Mouse (Mus musculus) liver, embryonic 13.5 days (tissue): ENCODE data around the gene Slc38a6. TPM values are rescaled to one million over a fixed set of nuclear protein-coding genes. Genes with fewer than 3 reads are reported as not detected.

ENCODE experiments used
- ATAC-seq: fragments of 200-750 bp; cut with Nextera tagmentation; 2 replicates; pipeline ENCODE4 v1.8.0; 2017; ENCODE audit warnings: low read depth, mild to moderate bottlenecking, moderate number of reproducible peaks, moderate library complexity
- DNase-seq: peaks from one replicate; pipeline ENCODE4 v3.0.0; 2022
- H3K27ac ChIP-seq: fragments of 300-500 bp; sonication (generic); 2 replicates; pipeline ENCODE4 v1.5.1; 2015; ENCODE audit warnings: moderate library complexity, mild to moderate bottlenecking, inconsistent platforms
- H3K27me3 ChIP-seq: fragments of 300-500 bp; sonication (generic); 2 replicates; pipeline ENCODE4 v1.6.1; 2015; ENCODE audit warnings: mild to moderate bottlenecking, inconsistent platforms
- H3K36me3 ChIP-seq: fragments of 300-500 bp; sonication (generic); 2 replicates; pipeline ENCODE4 v1.6.1; 2015; ENCODE audit warnings: mild to moderate bottlenecking, inconsistent platforms
- H3K4me1 ChIP-seq: fragments of 300-500 bp; sonication (generic); replicated peaks from 2 replicates; pipeline ENCODE4 v1.6.1; 2015; ENCODE audit warnings: inconsistent platforms
- H3K4me2 ChIP-seq: fragments of 300-500 bp; sonication (generic); 2 replicates; pipeline ENCODE4 v1.6.1; 2015; ENCODE audit warnings: inconsistent platforms, mild to moderate bottlenecking, moderate library complexity
- H3K4me3 ChIP-seq: fragments of 300-500 bp; sonication (generic); replicated peaks from 2 replicates; pipeline ENCODE4 v1.5.1; 2015; ENCODE audit warnings: mild to moderate bottlenecking, inconsistent platforms
- H3K9ac ChIP-seq: fragments of 300-500 bp; sonication (generic); 2 replicates; pipeline ENCODE4 v1.6.1; 2015; ENCODE audit warnings: mild to moderate bottlenecking, inconsistent platforms
- H3K9me3 ChIP-seq: fragments of 300-500 bp; sonication (generic); replicated peaks from 2 replicates; pipeline ENCODE4 v1.6.1; 2016; ENCODE audit warnings: inconsistent platforms
- whole genome bisulfite sequencing: fragments of 180-500 bp; shearing (Covaris S2); methylation state at CpG from one replicate; pipeline ENCODE4 v1.1.7; 2015; ENCODE audit not compliant: insufficient replicate concordance; 5-methylcytosine and 5-hydroxymethylcytosine counted together
- polyA plus RNA-seq: library from polyadenylated mRNA; unstranded; fragments of >200 nt; fragmentation: Nextera tagmentation; extraction: Ambion mirVana; gene quantifications from 2 replicates; pipeline ENCODE4 v1.2.1, GENCODE M21; 2015

Slc38a6 gene
- polyA plus RNA-seq, 1 experiment from 2014 or later: 2.6 TPM

DNA sequence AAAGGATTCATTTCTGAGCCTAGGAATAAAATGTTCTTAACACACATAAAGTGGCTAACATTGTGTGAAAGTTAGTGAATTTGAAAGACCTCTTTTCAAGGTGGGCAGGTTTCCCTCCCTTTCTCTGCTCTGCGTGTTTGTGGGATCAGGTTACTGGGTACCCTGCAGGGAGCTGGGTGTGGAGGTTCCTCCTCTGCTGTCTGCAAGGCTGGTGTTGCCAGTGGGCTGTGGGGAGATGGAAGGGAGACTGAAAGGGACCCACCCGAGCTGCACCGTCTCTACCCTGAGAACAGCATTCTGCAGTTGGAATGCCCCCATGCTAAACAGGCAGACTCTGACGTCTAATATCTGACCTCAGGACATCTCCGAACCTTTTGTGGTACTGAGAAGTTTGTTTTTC is 70.7 kb downstream of the Slc38a6 start:
- Histone ChIP-seq H3K27me3 (no peaks in the 10 kb centered on the region), H3K9me3 (no peaks in the 10 kb centered on the region), H3K4me3 (no peak overlapping the region), H3K27ac (no peak overlapping the region), H3K4me2 (no peak overlapping the region), H3K36me3 (no peaks in the 10 kb centered on the region), H3K9ac (no peak overlapping the region), H3K4me1 (no peaks in the 10 kb centered on the region)
- 60% methylated on average over 5 of the region's 5 CpGs for WGBS
- ATAC-seq: no peak
- no peak for DNase-seq

DNA sequence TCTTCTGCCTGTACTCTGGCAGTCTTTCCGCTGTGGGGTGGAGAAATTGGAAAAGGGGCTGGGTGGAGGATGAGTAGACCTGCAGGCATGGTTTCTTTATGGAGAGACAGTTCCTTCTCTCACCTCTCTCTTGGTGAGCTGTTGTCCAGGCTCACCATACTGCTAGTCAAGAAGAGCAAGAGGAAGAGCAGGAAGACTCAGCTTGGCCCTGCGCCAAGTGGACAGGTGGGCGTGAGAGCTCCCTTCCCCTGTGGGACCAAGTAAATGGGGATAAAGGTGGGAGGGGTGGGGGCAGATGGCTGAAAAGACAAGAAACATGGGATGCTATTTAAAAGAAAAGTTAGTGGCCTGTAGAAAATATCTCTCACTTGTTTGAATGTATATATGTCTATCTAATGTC is 71.2 kb downstream of the Slc38a6 start:
- Histone ChIP-seq H3K27me3 (no peaks in the 10 kb centered on the region), H3K4me2 (no peak overlapping the region), H3K36me3 (no peaks in the 10 kb centered on the region), H3K9me3 (no peaks in the 10 kb centered on the region), H3K4me1 (no peaks in the 10 kb centered on the region), H3K9ac (no peak overlapping the region), H3K4me3 (no peak overlapping the region), H3K27ac (no peak overlapping the region)
- 84% methylated on average over 3 of the region's 3 CpGs for WGBS
- ATAC-seq (no peak), DNase-seq (no peak)

DNA sequence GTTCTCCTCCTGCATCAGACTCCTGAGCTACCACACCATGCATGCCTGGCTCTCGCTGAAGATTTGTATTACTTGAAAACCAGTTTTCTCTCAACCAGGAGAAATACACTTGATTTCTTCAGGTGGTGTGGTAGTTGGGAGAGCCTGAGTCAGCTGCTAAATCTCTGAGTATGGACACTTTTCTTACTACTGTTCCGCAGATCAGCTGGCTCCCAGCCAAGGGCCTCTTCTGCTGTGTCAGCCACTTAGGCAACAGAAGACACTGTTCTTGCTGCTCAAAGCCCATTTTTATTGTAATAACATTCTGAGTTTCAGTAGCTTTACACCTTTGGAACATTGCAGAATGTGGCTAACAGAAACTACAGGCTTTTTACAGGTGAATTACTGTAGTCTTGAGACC is 72.1 kb downstream of the Slc38a6 start:
- Histone ChIP-seq H3K4me3 (no peak overlapping the region), H3K9ac (no peak overlapping the region), H3K4me1 (peaks cover 4% of the 10 kb centered on the region; the same call in 1 of the 2 replicates), H3K27me3 (no peaks in the 10 kb centered on the region), H3K9me3 (no peaks in the 10 kb centered on the region), H3K36me3 (no peaks in the 10 kb centered on the region), H3K27ac (no peak overlapping the region), H3K4me2 (no peak overlapping the region)
- no peak for ATAC-seq
- 73% methylated on average over 2 of the region's 2 CpGs for WGBS
- no peak for DNase-seq

DNA sequence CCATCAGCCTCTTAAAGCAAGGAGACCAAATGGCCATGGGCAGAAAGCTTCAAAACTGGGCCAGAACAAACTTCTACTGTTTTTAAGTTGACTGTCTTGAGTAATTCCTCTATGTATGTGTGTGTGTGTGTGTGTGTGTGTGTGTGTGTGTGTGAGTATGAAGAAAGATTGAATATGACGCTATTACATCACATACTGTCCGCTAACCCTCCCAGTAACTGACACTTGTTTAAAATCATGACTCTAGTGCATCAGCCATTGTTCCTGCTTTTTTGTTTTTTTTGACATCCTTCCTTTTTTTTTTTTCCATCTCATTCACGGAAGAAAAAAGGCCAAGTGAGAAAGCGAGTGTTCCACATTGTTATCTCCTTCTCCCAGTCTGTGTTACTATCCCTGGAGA is 72.9 kb downstream of the Slc38a6 start:
- WGBS: 38% methylated on average over 4 of the region's 4 CpGs
- ATAC-seq (no peak), DNase-seq (no peak)
- no peak overlapping the region for H3K27ac ChIP-seq
- H3K4me1 ChIP-seq: peaks cover 4% of the 10 kb centered on the region; the same call in 1 of the 2 replicates
- H3K27me3 ChIP-seq: no peaks in the 10 kb centered on the region
- H3K36me3 ChIP-seq: no peaks in the 10 kb centered on the region
- H3K4me2 ChIP-seq: no peak overlapping the region
- H3K9me3 ChIP-seq: no peaks in the 10 kb centered on the region
- no peak overlapping the region for H3K9ac ChIP-seq
- no peak overlapping the region for H3K4me3 ChIP-seq

DNA sequence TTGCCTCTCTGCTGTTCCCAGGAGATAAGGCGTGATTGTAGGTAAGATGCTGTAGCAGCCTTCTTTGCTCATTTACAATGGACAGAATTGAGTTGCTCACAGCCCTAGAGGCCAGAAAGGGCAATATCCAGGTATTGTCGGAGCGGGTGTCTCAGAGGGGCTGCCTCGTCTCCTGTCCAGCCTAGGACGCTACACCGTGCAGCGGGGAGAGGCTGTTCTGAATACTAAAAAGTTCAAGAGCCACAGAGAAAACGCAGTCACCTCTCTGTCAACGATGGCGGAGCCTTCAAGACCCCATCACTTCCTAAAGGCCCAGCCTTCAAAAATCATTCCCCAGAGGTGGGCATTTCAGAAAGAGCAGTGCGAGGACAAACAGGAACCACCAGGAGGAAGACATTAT is 74.6 kb downstream of the Slc38a6 start:
- H3K9ac ChIP-seq: no peak overlapping the region
- H3K4me1 ChIP-seq: peaks cover 4% of the 10 kb centered on the region; the same call in 1 of the 2 replicates
- H3K27ac ChIP-seq: no peak overlapping the region
- H3K4me2 ChIP-seq: no peak overlapping the region
- no peaks in the 10 kb centered on the region for H3K9me3 ChIP-seq
- no peak for DNase-seq
- H3K27me3 ChIP-seq: no peaks in the 10 kb centered on the region
- H3K36me3 ChIP-seq: no peaks in the 10 kb centered on the region
- no peak overlapping the region for H3K4me3 ChIP-seq
- no peak for ATAC-seq
- WGBS: 70% methylated on average over 11 of the region's 11 CpGs

DNA sequence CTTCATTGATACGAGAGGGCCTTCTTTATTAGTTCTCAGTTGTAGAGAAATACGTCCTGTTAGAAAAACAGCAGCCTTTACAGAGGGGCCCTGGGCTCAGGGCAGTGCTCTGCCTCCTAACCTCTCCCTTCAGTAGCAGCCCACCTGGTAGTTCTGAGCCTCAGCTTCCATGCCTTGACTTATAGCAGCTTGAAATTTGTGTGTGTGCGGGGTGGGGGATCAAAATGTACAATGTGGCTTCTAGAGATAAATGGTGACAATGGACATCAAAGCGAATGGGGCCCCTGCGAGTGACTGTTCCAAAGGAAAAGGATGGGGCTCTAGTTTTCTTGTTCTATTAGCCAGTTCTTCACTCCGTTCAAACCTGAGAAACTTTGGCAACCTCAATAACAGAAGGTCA is 76.8 kb downstream of the Slc38a6 start:
- 53% methylated on average over 6 of the region's 6 CpGs for WGBS
- Histone ChIP-seq H3K27me3 (no peaks in the 10 kb centered on the region), H3K9ac (no peak overlapping the region), H3K4me3 (no peak overlapping the region), H3K27ac (no peak overlapping the region), H3K9me3 (no peaks in the 10 kb centered on the region), H3K36me3 (no peaks in the 10 kb centered on the region), H3K4me1 (peaks cover 4% of the 10 kb centered on the region; the same call in 1 of the 2 replicates), H3K4me2 (no peak overlapping the region)
- DNase-seq (no peak), ATAC-seq (no peak)

DNA sequence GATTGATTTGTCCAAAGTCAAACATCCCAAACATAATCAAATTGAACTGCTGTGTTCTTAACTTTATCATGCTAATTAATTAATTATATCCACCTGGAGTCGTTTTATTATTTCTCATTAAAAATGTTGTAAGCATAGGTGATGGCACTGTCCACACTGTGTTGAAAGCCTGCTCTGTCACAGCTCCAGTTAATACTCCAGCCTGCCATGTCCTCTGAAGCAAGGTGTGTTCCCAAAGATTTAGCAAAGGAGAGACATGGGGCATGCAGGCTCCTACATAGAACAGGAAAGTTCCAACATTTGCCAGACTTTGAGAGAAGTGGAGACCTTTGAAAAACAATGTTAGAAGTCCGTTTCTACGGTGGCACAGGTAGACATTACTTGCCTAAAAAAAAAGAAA is 77.4 kb downstream of the Slc38a6 start:
- no peak for ATAC-seq

DNA sequence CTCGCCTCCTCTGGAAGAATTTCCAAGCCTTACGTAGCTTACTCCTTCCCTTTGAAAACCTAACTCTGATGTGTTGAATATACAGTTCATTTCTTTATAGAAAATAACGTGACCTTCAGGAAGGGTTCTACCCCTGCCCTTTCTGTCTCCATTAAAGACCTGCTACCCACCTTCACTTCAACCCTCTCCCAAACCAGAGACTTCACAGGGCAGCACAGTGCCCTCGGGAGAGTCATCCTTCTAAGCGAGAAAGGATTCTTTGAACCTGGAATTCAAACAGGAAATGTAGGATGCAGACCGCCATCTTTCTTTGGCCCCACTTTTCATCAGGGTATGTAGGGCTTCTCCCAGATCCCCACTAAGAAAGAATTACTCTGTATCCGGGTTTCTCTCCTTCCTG is 80.0 kb downstream of the Slc38a6 start:
- Histone ChIP-seq H3K9ac (no peak overlapping the region), H3K36me3 (no peaks in the 10 kb centered on the region), H3K9me3 (no peaks in the 10 kb centered on the region), H3K27me3 (no peaks in the 10 kb centered on the region), H3K4me2 (no peak overlapping the region), H3K4me1 (peaks cover 4% of the 10 kb centered on the region; the same call in 1 of the 2 replicates), H3K4me3 (no peak overlapping the region), H3K27ac (no peak overlapping the region)
- DNase-seq (no peak), ATAC-seq (no peak)
- 60% methylated on average over 7 of the region's 7 CpGs for WGBS

More for the DNA sequence above, 77.4 kb downstream of the Slc38a6 start:
- Histone ChIP-seq H3K9ac (no peak overlapping the region), H3K27ac (no peak overlapping the region), H3K4me3 (no peak overlapping the region), H3K36me3 (no peaks in the 10 kb centered on the region), H3K4me1 (peaks cover 4% of the 10 kb centered on the region; the same call in 1 of the 2 replicates), H3K27me3 (no peaks in the 10 kb centered on the region), H3K4me2 (no peak overlapping the region), H3K9me3 (no peaks in the 10 kb centered on the region)
- WGBS: 74% methylated on average over 3 of the region's 3 CpGs
- DNase-seq: no peak

DNA sequence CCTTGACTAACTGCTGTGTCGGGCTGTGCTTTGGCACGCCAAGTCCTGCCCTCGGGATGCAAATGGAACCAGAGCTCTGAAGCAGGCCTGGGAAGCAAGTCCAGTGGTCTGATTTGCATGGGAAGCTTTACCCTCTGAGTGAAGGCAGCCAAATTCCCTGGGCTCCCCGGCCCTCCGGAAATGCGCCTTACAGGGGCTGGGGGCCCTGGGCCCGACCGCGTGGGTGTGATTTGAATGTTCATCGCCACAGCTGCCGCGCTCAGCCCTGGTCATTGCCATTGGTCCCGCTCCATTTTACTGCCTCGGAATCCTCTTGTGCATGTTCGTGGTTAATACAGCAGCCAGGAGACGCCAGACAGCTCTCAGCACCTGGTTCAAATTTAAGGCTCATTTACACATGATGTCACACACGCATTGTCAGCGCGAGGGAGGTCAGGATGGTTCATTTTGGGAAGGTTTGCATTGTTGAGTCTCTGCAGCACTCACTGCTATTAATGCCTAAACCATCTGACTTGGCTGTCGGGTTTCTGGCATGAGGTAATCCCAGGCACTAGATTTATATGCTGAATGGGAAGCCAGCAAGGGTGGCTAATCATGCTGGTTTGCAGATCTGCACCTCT is 81.0 kb downstream of the Slc38a6 start:
- Histone ChIP-seq H3K27ac (no peak overlapping the region), H3K4me3 (no peak overlapping the region), H3K27me3 (no peaks in the 10 kb centered on the region), H3K36me3 (no peaks in the 10 kb centered on the region), H3K4me1 (peaks cover 4% of the 10 kb centered on the region; the same call in 1 of the 2 replicates), H3K9ac (no peak overlapping the region), H3K9me3 (no peaks in the 10 kb centered on the region), H3K4me2 (no peak overlapping the region)
- 44% methylated on average over 20 of the region's 20 CpGs for WGBS
- DNase-seq (no peak), ATAC-seq (no peak)

DNA sequence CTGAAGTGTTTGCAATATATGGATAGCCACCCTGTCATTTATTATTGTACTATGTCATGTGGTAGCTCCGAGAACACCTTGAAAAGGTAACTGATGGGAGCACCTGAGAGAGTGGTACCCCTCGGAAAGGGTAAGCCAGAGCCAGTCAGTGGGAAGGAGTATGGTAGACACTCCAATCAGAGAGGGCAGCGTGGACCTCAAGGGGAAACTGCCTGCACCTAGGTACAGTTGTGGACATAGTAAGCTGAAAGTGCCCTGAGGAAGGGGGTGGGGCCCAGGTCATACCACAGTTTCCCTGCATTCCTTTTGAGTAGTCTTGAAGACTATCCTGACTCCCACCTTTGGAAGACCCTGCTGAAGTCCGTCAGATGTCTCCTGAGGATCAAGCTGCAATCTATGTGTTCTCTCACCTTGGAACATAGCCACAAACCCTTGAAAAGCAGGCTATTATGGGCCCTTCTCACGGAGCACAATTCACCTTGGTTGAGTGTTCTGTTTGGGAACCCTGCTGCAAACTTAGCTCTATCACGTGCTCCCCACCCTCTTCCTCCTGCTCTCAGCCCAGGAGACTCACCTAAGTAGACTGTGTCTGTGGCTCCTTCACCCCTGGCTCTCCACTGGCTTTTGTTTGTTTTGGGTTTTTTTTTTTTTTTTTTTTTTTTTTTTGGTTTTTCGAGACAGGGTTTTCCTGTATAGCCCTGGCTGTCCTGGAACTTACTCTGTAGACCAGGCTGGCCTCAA is 82.5 kb downstream of the Slc38a6 start:
- H3K4me2 ChIP-seq: no peak overlapping the region
- no peak overlapping the region for H3K4me3 ChIP-seq
- no peak for DNase-seq
- no peak overlapping the region for H3K9ac ChIP-seq
- no peaks in the 10 kb centered on the region for H3K4me1 ChIP-seq
- no peaks in the 10 kb centered on the region for H3K36me3 ChIP-seq
- 65% methylated on average over 7 of the region's 7 CpGs for WGBS
- H3K27me3 ChIP-seq: no peaks in the 10 kb centered on the region
- no peak for ATAC-seq
- H3K9me3 ChIP-seq: no peaks in the 10 kb centered on the region
- H3K27ac ChIP-seq: no peak overlapping the region

DNA sequence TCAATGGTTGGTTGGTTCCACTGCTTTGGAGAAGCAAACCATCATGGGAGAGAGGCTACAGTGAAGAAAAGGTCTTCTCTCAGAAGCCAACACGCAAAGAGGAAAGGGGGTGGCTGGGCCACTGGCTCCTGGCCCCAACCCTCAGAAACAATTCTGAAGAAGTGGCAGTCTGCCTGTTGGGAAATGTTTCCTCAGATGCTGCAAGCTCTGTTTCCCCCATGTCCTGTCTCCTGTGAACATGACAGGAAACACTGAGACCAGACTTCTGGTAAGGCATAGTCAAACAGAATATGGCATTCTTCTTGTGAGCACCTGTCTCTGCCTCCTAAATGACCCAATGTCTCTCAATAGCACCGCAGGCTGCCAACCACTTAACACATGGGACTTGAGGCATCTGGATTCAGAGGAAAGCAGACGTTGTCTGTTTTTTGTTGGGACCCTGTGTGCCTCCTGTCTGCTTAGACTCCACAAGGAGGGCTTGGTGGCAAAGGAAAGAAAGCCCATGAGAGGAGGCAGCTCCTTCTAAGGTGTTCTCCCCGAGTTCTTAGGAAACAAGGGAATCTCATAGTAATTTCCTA is 83.9 kb downstream of the Slc38a6 start:
- H3K4me2 ChIP-seq: no peak overlapping the region
- no peaks in the 10 kb centered on the region for H3K9me3 ChIP-seq
- no peak for ATAC-seq
- H3K36me3 ChIP-seq: no peaks in the 10 kb centered on the region
- no peaks in the 10 kb centered on the region for H3K4me1 ChIP-seq
- WGBS: 54% methylated on average over 4 of the region's 4 CpGs
- no peak overlapping the region for H3K9ac ChIP-seq
- no peaks in the 10 kb centered on the region for H3K27me3 ChIP-seq
- no peak for DNase-seq
- no peak overlapping the region for H3K27ac ChIP-seq
- no peak overlapping the region for H3K4me3 ChIP-seq
